Mouse (Mus musculus) ES-E14 (cell line): ENCODE data around the gene Adamts10. TPM values are rescaled to one million over a fixed set of nuclear protein-coding genes. Genes with fewer than 3 reads are reported as not detected.
A peak's percentile ranks its signal among the peaks of the same experiment; 100 is the strongest.

Experiments
- DNase-seq: peaks from one replicate; pipeline ENCODE4 v3.0.0-alpha.2; 2013; ENCODE audit warnings: low read depth, low spot score
- H3K27ac ChIP-seq: 2 replicates; pipeline ENCODE4 v1.5.1; 2012; ENCODE audit warnings: low read depth, mild to moderate bottlenecking, low read length, moderate library complexity, mixed read lengths; ENCODE audit not compliant: poor library complexity, insufficient read depth, severe bottlenecking
- H3K36me3 ChIP-seq: 2 replicates; pipeline ENCODE4 v1.6.1; 2012; ENCODE audit warnings: mild to moderate bottlenecking, low read length, moderate library complexity, mixed read lengths; ENCODE audit not compliant: control insufficient read depth, poor library complexity, insufficient read depth, severe bottlenecking
- H3K4me1 ChIP-seq, 2 experiments: fragments of 150-350 bp in 1 of 2; sonication (generic) in 1 of 2; 2 replicates each; pipeline ENCODE4 v1.6.1; 2012; ENCODE audit warnings: low read length in 2 of 2, mild to moderate bottlenecking in 1 of 2, mixed read lengths in 1 of 2; ENCODE audit not compliant: control insufficient read depth in 2 of 2, insufficient read depth in 2 of 2, poor library complexity in 1 of 2
- H3K4me3 ChIP-seq, 2 experiments: fragments of 150-350 bp in 1 of 2; sonication (generic) in 1 of 2; 2 replicates each; pipeline ENCODE4 v1.5.1; 2012; ENCODE audit warnings: low read length in 2 of 2, low read depth in 1 of 2, mild to moderate bottlenecking in 1 of 2, mixed read lengths in 1 of 2; ENCODE audit not compliant: insufficient read depth in 1 of 2, poor library complexity in 1 of 2, severe bottlenecking in 1 of 2
- H3K9ac ChIP-seq: 2 replicates; pipeline ENCODE4 v1.6.1; 2012; ENCODE audit warnings: low read depth, mild to moderate bottlenecking, low read length, mixed read lengths; ENCODE audit not compliant: poor library complexity, insufficient read depth, severe bottlenecking
- H3K9me3 ChIP-seq: fragments of 150-350 bp; sonication (generic); 2 replicates; pipeline ENCODE4 v1.6.1; 2012; ENCODE audit warnings: low read depth, mild to moderate bottlenecking, low read length; ENCODE audit not compliant: control insufficient read depth, insufficient read depth
- CHD2 ChIP-seq: IDR thresholded peaks from 2 replicates; pipeline ENCODE4 v1.6.1; 2014; ENCODE audit warnings: mild to moderate bottlenecking, low read depth, low read length, inconsistent platforms
- HCFC1 ChIP-seq: IDR thresholded peaks from 2 replicates; pipeline ENCODE4 v1.6.1; 2012; ENCODE audit warnings: low read length, inconsistent platforms, borderline replicate concordance; ENCODE audit not compliant: insufficient read depth
- MAFK ChIP-seq: IDR thresholded peaks from 2 replicates; pipeline ENCODE4 v1.6.1; 2014; ENCODE audit warnings: mild to moderate bottlenecking, low read depth, low read length, inconsistent platforms; ENCODE audit not compliant: insufficient read depth
- ZC3H11A ChIP-seq: IDR thresholded peaks from 2 replicates; pipeline ENCODE4 v1.6.1; 2012; ENCODE audit warnings: low read depth, mild to moderate bottlenecking, inconsistent platforms, low read length, borderline replicate concordance
- ZNF384 ChIP-seq: IDR thresholded peaks from 2 replicates; pipeline ENCODE4 v1.6.1; 2012; ENCODE audit warnings: low read depth, low read length, inconsistent platforms
- in situ Hi-C, 2 experiments: fragments of 600-800 bp; cut with MboI; formaldehyde crosslinking; loops; one replicate each; pipeline ENCODE4 v1.15.1; 2025; ENCODE audit warnings: low sequenced_read_pairs in 2 of 2, inconsistent platforms in 1 of 2; ENCODE audit not compliant: unreplicated experiment in 2 of 2
- total RNA-seq: library from RNA; depleted of rRNA; stranded (reverse); fragments of 300-350 nt; gene quantifications from 2 replicates; pipeline ENCODE4 v1.2.3, GENCODE M21; 2012; rRNA removed

Adamts10 gene
- 17.5 and 25.8 TPM in 2 replicates for total RNA-seq

- Histone ChIP-seq H3K27ac (no peak within 1 kb of the TSS), H3K9ac (peak within 1 kb of the TSS; percentile 47), H3K4me3 (peak within 1 kb of the TSS; percentile 60 to 90), H3K9me3 (no peaks in the 10 kb centered on the region), H3K4me1 (peaks cover 3 to 15% of the 10 kb centered on the region in 2 experiments; a peak in 2 of 4 replicates), H3K36me3 (peaks cover 3% of the 10 kb centered on the region; the same call in 1 of the 2 replicates)
- TF ChIP-seq ZC3H11A = no peak
- TF ChIP-seq ZNF384 = peak; percentile 82
- peak; percentile 29 for DNase-seq
- in situ Hi-C loops = no loop called here
These were observed at the start of gene Adamts10 for GRCm38 (mm10) chr17:33523918-33524755. TSS of gene Adamts10 (plus strand) at chr17:33524204.

GRCm38 (mm10) chr17:33484020-33484419 is 40.0 kb upstream of the Adamts10 start:
- H3K9me3 ChIP-seq = no peaks in the 10 kb centered on the region
- TF ChIP-seq HCFC1 (no peak), MAFK (no peak), ZNF384 (no peak), ZC3H11A (no peak), CHD2 (no peak)
- peaks cover 0 to 4% of the 10 kb centered on the region in 2 experiments; a peak in 1 of 4 replicates for H3K4me1 ChIP-seq
- H3K36me3 ChIP-seq = no peaks in the 10 kb centered on the region
- H3K27ac ChIP-seq = no peak overlapping the region
- in situ Hi-C loops = no loop called here
- no peak overlapping the region for H3K9ac ChIP-seq
- H3K4me3 ChIP-seq = no peak overlapping the region
- no peak for DNase-seq

- no peak overlapping the region for H3K9ac ChIP-seq
- H3K36me3 ChIP-seq = no peaks in the 10 kb centered on the region
- no peaks in the 10 kb centered on the region for H3K9me3 ChIP-seq
- DNase-seq = no peak
- peaks cover 0 to 4% of the 10 kb centered on the region in 2 experiments; a peak in 1 of 4 replicates for H3K4me1 ChIP-seq
- H3K4me3 ChIP-seq = no peak overlapping the region
- in situ Hi-C loops = no loop called here
- H3K27ac ChIP-seq = no peak overlapping the region
- TF ChIP-seq CHD2 = no peak
These were observed 36.8 kb upstream of the Adamts10 start for GRCm38 (mm10) chr17:33487211-33487610.

GRCm38 (mm10) chr17:33487652-33488051 is 36.4 kb upstream of the Adamts10 start:
- H3K9ac ChIP-seq = no peak overlapping the region
- no peaks in the 10 kb centered on the region for H3K36me3 ChIP-seq
- H3K27ac ChIP-seq = no peak overlapping the region
- DNase-seq = no peak
- H3K9me3 ChIP-seq = no peaks in the 10 kb centered on the region
- TF ChIP-seq ZNF384 (no peak), ZC3H11A (no peak), MAFK (no peak), CHD2 (no peak), HCFC1 (no peak)
- H3K4me1 ChIP-seq = peaks cover 0 to 4% of the 10 kb centered on the region in 2 experiments; a peak in 1 of 4 replicates
- H3K4me3 ChIP-seq = no peak overlapping the region
- in situ Hi-C loops = no loop called here

- H3K27ac ChIP-seq = no peak overlapping the region
- no peaks in the 10 kb centered on the region for H3K36me3 ChIP-seq
- no peak for DNase-seq
- no peaks in the 10 kb centered on the region for H3K9me3 ChIP-seq
- no peak overlapping the region for H3K4me3 ChIP-seq
- TF ChIP-seq ZNF384 = no peak
- TF ChIP-seq CHD2 = no peak
- TF ChIP-seq HCFC1 = no peak
- TF ChIP-seq ZC3H11A = no peak
- no peak for TF ChIP-seq MAFK
- H3K4me1 ChIP-seq = no peaks in the 10 kb centered on the region
- no peak overlapping the region for H3K9ac ChIP-seq
- in situ Hi-C loops = no loop called here
These were observed 32.6 kb upstream of the Adamts10 start for GRCm38 (mm10) chr17:33491371-33491770.
